Mouse (Mus musculus) embryo, embryonic 11.5 days (tissue): ENCODE measurements around the gene Hecw2.

Source experiments
- DNase-seq: peaks from one replicate; pipeline ENCODE4 v3.0.0-alpha.2; 2012; ENCODE audit warnings: low read depth, low spot score

The Hecw2 gene

GRCm38 (mm10) chr1:53986185-53986892 lies 208.6 kb downstream of the Hecw2 start:
- no peak for DNase-seq

- no peak for DNase-seq
These were observed 216.5 kb downstream of the Hecw2 start for GRCm38 (mm10) chr1:53978514-53978831.

- DNase-seq, result no peak
These were observed 217.0 kb downstream of the Hecw2 start for GRCm38 (mm10) chr1:53977806-53978513.

DNA sequence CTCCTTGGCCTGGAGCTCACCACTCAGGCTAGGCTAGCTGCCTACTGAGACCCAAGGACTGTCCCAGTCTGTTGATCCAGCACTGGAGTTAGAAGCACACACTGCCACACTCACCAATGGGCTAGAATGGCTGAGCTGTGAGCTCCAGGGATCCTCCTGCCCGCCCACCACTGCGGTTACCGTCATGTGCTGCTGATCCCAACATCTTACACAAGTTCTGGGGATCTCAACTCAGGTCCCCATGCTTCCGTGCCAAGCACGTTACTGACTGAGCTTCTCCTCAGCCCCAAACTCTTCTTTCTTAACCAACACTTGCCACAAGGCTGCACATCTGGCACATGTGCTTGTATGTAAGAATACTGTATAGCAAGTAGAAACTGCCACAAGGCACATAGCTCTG lies 218.2 kb downstream of the Hecw2 start:
- DNase-seq, result no peak

- DNase-seq, result no peak
These were observed 218.9 kb downstream of the Hecw2 start for GRCm38 (mm10) chr1:53976100-53976499.

- no peak for DNase-seq
These were observed 220.0 kb downstream of the Hecw2 start for GRCm38 (mm10) chr1:53974941-53975340.

DNA sequence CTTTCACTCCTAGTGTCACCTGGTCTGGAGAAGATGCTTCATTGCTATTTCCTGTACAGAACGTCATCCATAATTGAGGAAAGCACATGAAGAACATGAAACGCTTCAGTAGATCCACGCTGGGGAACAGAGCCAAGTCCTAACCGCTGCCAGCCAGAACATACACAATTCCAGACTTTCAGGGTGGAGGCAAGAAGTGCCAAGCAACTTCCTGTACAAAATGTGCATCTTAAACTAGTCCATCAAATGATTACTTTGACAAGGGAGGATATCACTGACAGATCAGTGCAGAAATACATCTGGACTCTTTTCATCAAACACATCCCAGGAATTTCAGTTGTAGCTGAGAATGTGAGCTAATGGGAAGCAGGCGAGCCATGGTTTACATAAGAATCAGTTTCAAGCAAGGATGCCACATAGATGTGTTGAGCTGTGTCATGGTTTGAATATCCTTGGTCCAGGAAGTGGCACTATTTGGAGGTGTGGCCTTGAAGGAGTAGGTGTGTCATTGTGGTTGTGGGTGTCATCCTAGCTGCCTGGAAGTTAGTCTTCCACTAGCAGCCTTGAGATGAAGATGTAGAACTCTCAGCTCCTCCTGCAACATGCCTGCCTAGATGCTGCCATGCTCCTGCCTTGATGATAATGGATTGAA lies 224.5 kb downstream of the Hecw2 start:
- DNase-seq, result no peak

DNA sequence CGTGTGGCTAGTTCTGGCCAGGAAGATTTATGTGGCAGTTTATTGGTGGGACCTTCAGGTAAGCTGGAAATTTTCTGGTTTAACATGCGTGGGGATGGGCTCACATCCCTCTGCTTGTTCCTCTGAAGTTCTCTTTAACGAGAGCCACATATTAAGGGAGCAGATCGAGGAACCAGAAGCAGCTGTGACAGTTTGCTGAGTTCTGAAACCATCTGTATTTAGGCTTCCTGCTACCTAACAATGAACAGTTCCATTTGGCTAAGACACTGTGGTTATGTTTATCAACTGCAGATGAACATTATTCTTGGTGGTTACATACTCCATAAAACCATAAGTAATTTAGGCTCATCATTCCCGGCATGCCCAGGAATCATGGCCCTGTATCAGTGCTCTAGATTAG lies 242.6 kb downstream of the Hecw2 start:
- no peak for DNase-seq

- DNase-seq, result no peak
These were observed 249.2 kb downstream of the Hecw2 start for GRCm38 (mm10) chr1:53945815-53946214.

DNA sequence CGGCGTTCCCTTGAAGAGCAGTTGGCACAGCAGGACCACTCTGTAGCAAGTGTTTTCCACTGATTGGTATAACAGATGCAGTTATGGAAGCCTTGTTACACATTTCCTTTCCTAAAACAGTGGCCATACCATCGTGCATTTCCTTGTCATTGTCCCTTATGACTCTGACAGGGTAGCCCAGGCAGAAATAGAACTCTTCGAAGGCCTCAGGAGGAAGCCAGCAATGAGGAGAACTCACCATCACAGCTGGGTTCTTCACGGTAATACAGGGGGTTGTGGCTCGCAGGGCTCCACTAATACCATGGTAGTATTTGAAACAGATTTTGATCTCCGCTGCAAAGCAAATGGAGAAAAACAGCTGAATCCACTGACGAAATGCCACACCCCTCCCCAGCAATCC lies 252.5 kb downstream of the Hecw2 start:
- no peak for DNase-seq

DNA sequence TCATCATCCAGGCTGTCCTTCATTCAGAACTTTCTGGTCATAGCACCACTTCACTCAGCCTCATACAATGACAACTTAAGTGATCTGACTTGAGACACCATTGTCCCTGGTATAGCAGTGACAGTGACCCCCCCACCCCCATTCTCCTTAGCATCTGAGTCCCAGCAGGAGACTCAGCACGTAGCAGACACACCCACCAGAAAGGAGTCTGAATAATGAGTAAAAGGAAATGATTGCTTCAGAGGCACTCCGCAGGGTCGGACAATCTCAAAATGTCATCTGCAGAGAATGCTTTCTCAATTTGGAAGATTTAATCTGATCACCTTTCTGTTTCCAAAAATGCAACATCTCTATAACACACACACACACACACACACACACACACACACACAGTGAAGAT lies 253.4 kb downstream of the Hecw2 start:
- DNase-seq, result no peak

DNA sequence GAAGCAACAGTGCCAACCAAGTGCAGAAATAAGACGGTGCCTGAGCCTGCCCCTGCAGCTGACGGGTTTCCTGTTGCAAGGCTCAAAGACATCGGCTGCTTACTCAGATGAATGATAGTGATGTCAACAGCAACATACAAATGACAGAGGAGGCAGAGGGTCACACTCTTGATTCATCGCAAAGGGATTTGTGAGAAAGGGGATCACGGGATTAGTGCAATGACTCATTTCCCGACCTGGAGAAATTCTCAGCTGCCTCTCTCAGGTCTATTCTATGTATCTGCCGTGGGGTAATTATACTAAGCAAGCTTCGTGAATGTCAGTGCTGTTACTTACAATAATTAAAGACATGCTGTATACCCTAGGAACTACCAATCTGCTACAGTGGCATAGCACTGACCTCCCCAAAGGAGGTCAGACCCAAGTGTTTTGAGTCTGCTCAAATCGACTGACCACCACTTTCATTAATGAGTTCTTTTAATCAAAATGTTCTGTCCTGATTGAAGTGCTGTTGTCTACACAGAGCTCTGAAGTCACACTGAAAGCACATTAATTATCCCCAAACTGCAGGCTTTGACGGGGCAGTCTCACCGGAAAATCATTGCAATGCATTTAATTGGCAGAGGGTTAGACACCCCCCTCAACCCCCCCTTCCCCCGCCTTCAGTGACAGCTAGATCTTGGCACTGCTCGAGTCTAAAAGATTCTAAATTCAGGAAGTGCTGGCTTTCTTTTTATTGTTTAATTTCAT lies 254.5 kb downstream of the Hecw2 start:
- no peak for DNase-seq

DNA sequence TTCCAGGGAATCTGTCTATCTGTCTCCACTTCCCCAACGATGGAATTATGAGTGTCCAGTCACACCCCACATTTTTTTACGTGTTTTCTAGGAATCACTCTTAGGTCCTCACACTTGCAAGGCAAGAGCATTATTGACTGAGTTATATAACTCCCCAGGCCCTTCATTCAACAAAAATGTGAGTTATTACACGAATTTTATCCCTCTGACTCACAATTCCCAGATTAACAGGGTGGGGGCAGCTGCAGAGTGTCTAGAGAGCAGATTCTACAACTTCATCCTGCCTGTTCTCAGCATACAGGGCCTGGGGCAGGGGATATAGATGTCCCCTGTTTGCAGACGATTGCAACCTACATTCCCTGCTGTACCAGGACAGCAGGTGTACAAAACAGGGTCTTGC lies 255.7 kb downstream of the Hecw2 start:
- no peak for DNase-seq

DNA sequence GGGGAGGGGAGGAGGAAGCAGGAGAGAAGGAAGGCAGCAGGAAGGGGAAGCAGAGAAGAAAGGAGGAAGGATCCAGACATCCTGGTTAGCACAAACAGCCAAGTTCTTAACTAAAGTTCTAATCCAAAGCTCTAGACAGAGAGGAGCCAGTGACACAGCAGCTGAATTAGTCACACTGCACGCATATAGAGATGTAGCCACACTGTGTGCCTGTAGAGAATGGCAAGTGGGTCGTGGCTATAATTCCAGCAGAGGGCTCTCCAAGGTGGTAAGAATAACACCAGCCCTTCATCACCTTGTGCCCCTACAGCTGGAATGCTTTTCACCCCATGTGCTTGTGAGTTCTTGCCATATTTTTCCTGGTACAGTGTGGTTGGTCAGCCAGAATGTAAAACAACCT lies 261.7 kb downstream of the Hecw2 start:
- no peak for DNase-seq

- DNase-seq, result no peak
These were observed 263.7 kb downstream of the Hecw2 start for GRCm38 (mm10) chr1:53931314-53931713.

GRCm38 (mm10) chr1:53927605-53928004 lies 267.4 kb downstream of the Hecw2 start:
- no peak for DNase-seq

GRCm38 (mm10) chr1:53925149-53925901 lies 269.6 kb downstream of the Hecw2 start:
- no peak for DNase-seq

GRCm38 (mm10) chr1:53911848-53912247 lies 283.1 kb downstream of the Hecw2 start:
- no peak for DNase-seq

GRCm38 (mm10) chr1:53910251-53910650 lies 284.7 kb downstream of the Hecw2 start:
- no peak for DNase-seq

- peak; percentile 55 for DNase-seq
These were observed 285.9 kb downstream of the Hecw2 start for GRCm38 (mm10) chr1:53909118-53909517.

GRCm38 (mm10) chr1:53906175-53906574 lies 288.8 kb downstream of the Hecw2 start:
- no peak for DNase-seq

DNA sequence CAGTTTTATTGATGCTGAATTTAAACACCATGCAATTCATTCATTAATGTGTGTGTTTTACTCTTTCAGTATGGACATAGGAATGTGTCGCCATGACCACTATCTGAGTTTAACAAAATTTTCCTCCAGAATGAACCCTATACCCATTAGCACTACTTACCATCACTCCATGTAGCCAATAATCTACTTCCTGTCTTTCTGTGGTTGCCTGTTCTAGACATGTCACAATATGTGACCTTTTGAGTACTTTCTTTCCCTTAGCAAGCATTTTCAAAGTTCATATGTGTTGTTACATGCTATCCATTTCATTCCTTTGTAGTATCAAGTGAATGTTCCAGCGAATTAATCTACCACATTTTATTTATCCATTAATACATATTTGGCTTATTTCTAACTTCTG lies 294.6 kb downstream of the Hecw2 start:
- no peak for DNase-seq
